Mouse (Mus musculus) adrenal gland, postnatal 4 days (tissue): Measurements from ENCODE around the gene Stard9. TPM values are rescaled to one million over a fixed set of nuclear protein-coding genes. Genes with fewer than 3 reads are reported as not detected.
"Not testable (repeated sequence)": the region's sequence is repeated elsewhere in the genome, so short reads cannot be mapped to it uniquely, and the experiment has no call there.

Source experiments
- DNase-seq, 2 experiments: peaks; one replicate each; pipeline ENCODE4 v3.0.0; 2021 to 2022; ENCODE audit warnings: low spot score in 2 of 2, mixed read lengths in 2 of 2
- total RNA-seq, 2 experiments: library from RNA; stranded (reverse); gene quantifications; 2 replicates each; pipeline ENCODE4 v1.2.3; 2021

Gene Stard9
- total RNA-seq, 2 experiments from 2014 or later = 23.7 to 26.2 TPM

DNA sequence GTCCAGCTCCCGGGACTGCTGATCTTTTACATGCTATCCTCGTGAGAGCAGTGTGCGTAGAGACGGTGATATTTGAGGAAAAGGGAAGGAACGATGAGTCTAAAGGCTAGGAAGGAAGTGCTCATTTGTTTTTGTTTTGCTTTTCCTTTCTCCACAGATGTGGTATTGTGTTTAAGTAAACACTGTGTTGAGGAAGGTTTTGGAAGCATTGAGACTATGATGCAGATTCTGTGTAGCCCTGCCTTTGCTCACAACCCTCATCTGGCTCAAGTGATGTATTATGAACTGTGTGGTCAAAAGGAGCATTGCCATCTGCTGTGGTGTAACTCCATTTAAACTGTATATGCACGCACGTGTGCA, 24.0 kb downstream of the Stard9 start:
- no peak for DNase-seq

GRCm38 (mm10) chr2:120654693-120655092, 25.8 kb downstream of the Stard9 start:
- no peak for DNase-seq

GRCm38 (mm10) chr2:120655905-120656304, 27.0 kb downstream of the Stard9 start:
- no peak for DNase-seq

- DNase-seq = no peak
Observed at GRCm38 (mm10) chr2:120656711-120657110, 27.8 kb downstream of the Stard9 start.

GRCm38 (mm10) chr2:120658486-120658885, 29.6 kb downstream of the Stard9 start:
- DNase-seq = no peak

GRCm38 (mm10) chr2:120659318-120659717, 30.4 kb downstream of the Stard9 start:
- no peak for DNase-seq

GRCm38 (mm10) chr2:120660486-120661078, 31.7 kb downstream of the Stard9 start:
- DNase-seq = no peak

- DNase-seq = no peak
Observed at GRCm38 (mm10) chr2:120662766-120663165, 33.8 kb downstream of the Stard9 start.

GRCm38 (mm10) chr2:120663491-120664154, 34.7 kb downstream of the Stard9 start:
- no peak for DNase-seq

DNA sequence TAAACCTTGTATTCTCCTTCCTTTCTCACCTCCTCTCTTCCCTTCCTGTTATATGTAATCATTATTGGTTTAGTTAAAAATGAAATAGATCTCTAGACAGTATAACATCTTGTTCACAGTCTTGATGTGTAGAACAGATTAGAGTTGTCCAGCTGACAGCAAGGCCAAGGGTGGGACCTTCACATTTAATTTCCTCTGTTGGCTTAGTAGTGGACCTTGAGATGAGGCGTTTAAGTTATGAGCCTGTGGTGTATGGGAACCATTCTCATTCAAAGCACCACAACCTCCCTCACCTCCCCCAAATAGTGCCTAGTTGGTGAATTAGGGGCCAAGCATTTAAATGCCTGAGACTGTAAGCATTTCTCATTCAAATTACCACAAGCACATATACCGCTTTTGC, 38.5 kb downstream of the Stard9 start:
- no peak for DNase-seq

- DNase-seq = no peak
Observed at GRCm38 (mm10) chr2:120670253-120670652, 41.3 kb downstream of the Stard9 start.

DNA sequence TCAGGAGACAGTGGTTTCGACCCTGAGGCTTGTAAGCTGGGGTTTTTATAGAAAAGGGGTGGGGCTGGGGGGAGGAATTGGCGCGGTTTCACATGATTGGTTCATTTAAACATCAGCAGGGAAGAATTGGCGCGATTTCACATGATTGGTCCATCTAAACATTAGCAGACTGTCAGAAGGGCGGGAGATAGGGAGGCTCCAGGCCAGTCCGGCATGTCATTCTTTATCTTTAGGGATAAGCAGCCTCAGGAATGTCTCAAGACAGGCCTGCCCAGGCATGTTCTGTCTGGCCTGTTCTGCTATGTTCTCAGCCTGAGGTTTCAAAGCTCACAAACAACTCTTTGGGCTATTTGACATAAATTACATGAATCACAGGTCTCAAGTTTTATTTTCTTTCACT, 52.2 kb downstream of the Stard9 start:
- not testable (repeated sequence) for DNase-seq

- DNase-seq = no peak
Observed at GRCm38 (mm10) chr2:120697767-120698166, 68.8 kb downstream of the Stard9 start.

- DNase-seq = no peak
Observed at GRCm38 (mm10) chr2:120700379-120700885, 71.5 kb downstream of the Stard9 start.

DNA sequence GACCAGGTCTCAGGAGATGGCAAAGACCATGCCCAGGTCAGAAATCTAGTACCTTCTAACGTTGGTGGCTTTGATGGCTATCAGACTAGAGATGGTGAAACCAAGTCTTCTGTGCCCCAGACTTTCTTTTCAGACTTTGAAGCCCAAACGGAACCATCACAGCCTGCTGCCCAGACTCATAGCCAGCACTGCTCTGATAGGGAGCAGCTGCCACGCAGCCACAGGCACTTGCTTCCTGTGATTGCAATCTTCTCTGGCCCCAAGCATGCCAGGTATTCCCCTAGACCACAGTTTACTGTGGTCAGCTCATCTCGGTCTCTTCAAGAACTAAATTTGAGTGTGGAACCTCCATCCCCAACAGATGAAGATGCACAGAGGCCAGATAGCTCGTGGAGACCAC, 73.8 kb downstream of the Stard9 start:
- DNase-seq = no peak

- no peak for DNase-seq
Observed at GRCm38 (mm10) chr2:120707041-120707440, 78.1 kb downstream of the Stard9 start.

DNA sequence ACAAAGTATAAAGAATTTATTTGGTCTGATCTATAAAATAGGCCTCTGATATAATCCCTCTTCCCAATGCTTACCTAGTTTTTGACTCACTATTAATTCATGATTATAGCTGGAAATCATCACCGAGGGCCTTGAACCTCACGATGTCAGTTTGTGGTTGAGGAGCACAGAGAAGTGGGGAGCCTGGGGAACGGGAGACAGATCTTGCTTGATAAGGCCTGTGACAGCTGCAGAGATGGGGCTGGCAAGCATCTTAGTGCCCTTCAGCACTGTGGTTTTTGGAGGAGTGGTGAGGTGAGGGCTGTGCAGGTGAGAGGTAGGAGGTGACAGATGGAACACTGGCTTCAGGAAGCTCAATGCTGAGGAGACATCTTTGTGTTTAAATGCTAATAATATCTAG, 81.2 kb downstream of the Stard9 start:
- no peak for DNase-seq

DNA sequence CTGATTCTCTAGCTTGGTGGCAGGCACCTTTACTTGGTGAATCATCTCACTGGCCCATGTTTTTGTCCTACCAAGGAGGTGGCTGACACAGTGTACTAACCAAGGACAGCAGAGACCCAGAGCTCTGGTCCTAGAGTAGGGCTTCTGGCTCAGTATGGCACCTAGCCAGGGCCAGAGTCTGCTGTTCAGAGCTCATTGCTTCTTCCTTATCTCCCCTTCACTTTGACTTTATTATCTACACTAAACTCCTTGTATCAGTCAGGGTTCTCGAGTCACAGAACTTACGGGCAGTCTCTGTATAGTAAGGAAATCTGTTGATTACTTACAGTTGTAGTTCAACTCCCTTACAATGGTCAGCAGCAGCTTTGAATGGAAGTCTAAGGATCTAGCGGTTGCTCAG, 82.0 kb downstream of the Stard9 start:
- DNase-seq = no peak

DNA sequence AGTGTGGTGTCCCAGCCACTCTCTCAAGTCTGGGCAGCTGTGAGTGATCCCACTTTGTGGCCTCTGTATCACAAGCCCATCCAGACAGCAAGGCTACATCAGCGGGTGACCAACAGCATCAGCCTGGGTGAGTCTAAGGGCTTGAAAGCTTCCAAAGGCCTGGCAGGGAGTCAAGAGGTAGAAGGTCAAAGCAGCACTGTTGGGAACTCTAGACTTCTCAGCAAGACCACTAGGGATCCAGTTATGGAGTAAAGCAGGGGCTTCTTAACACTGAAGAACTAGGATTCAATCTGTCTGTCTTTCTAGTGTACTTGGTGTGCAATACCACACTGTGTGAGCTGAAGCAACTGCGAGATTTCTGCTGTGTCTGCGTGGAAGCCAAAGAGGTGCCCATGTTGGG, 84.5 kb downstream of the Stard9 start:
- DNase-seq = no peak

DNA sequence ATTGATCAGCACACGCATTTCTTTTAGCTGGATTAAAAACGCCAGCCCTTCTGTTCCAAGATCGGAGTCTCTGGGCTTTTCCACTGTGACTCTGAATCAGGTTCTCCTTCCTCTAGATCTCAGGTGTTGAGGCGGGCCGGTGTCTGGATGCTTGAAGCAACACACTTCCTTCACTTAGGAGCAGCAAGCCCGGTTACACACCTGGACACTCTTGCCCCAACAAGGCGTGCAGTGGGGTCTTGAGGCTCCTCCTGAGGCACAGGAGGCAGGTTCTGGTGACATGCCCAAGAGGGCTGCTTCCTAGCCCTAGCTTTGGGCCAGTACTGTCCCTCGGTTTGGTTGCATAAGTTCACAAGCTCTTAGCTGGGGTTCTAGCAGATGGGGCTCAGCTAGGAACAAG, 89.6 kb downstream of the Stard9 start:
- DNase-seq = no peak

DNA sequence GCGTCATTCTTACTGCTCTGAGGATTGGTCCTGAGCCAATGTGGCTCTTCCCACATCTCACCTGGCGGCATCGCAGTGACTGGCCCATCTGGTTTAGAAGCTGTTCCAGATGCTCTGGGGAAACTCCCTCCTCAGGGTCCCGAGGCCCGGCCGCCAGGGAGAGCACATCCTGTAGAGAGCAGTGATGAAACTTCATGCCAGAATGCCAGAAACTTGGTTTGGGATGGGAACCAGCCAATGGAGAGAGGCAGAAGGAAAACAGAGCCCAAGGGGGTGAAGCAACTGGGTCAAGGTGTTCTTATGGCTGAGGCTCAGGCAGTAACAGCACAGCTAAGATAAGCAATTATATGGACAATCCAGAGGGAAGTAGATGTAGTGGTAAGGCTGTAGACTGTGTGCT, 91.9 kb downstream of the Stard9 start:
- DNase-seq = no peak

- DNase-seq = no peak
Observed at GRCm38 (mm10) chr2:120721911-120722310, 93.0 kb downstream of the Stard9 start.

DNA sequence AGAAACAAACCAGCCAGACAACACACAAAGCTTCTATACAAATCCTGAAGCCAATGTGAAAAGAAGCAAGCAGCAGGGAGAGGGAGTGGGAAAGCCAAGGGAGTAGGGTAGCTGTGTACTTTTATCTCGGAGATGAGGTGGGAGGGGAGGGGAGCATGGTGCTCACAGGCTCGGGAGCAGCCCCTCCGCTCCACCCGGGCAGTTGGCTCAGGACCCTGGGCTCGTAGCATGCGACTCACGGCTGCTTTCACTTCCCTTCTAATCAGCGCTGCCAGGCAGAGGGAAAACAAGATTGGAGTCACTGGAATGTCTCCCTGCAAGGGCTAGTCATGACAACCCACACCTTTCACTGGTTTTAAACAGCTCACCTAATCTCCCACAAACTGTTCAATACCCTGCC, 93.6 kb downstream of the Stard9 start:
- DNase-seq = no peak
